Mouse (Mus musculus) heart, embryonic 13.5 days (tissue): ENCODE measurements around the gene Poll. TPM values are rescaled to one million over a fixed set of nuclear protein-coding genes. Genes with fewer than 3 reads are reported as not detected.

Experiments used
- ATAC-seq: fragments of 200-750 bp; cut with Nextera tagmentation; 2 replicates; pipeline ENCODE4 v1.8.0; 2017; ENCODE audit warnings: moderate TSS enrichment; ENCODE audit not compliant: insufficient number of reproducible peaks, low FRiP score, low TSS enrichment; ENCODE audit errors: extremely low read depth
- H3K27ac ChIP-seq: fragments of 300-500 bp; sonication (generic); replicated peaks from 2 replicates; pipeline ENCODE4 v1.5.1; 2015; ENCODE audit warnings: moderate library complexity, mild to moderate bottlenecking, inconsistent platforms
- H3K27me3 ChIP-seq: fragments of 300-500 bp; sonication (generic); replicated peaks from 2 replicates; pipeline ENCODE4 v1.6.1; 2015; ENCODE audit warnings: mild to moderate bottlenecking, inconsistent platforms
- H3K36me3 ChIP-seq: fragments of 300-500 bp; sonication (generic); 2 replicates; pipeline ENCODE4 v1.6.1; 2015; ENCODE audit warnings: mild to moderate bottlenecking, inconsistent platforms
- H3K4me1 ChIP-seq: fragments of 300-500 bp; sonication (generic); 2 replicates; pipeline ENCODE4 v1.6.1; 2015; ENCODE audit warnings: inconsistent platforms
- H3K4me2 ChIP-seq: fragments of 300-500 bp; sonication (generic); 2 replicates; pipeline ENCODE4 v1.6.1; 2015; ENCODE audit warnings: inconsistent platforms, mild to moderate bottlenecking, moderate library complexity
- H3K4me3 ChIP-seq: fragments of 300-500 bp; sonication (generic); 2 replicates; pipeline ENCODE4 v1.5.1; 2015; ENCODE audit warnings: moderate library complexity, mild to moderate bottlenecking, inconsistent platforms
- H3K9ac ChIP-seq: fragments of 300-500 bp; sonication (generic); 2 replicates; pipeline ENCODE4 v1.6.1; 2015; ENCODE audit warnings: inconsistent platforms, mild to moderate bottlenecking, moderate library complexity
- H3K9me3 ChIP-seq: fragments of 300-500 bp; sonication (generic); 2 replicates; pipeline ENCODE4 v1.6.1; 2016; ENCODE audit warnings: inconsistent platforms
- WGBS: fragments of 180-500 bp; shearing (Covaris S2); methylation state at CpG from one replicate; pipeline ENCODE4 v1.1.7; 2015; ENCODE audit warnings: mixed read lengths; 5-methylcytosine and 5-hydroxymethylcytosine counted together
- polyA plus RNA-seq: library from polyadenylated mRNA; unstranded; fragments of >200 nt; fragmentation: Nextera tagmentation; extraction: Ambion mirVana; gene quantifications from 2 replicates; pipeline ENCODE4 v1.2.1, GENCODE M21; 2015

Gene Poll
- polyA plus RNA-seq, 1 experiment from 2014 or later, result 13.2 TPM

GRCm38 (mm10) chr19:45591704-45592103 lies 31.4 kb upstream of the Poll start:
- H3K9me3 ChIP-seq, result no peaks in the 10 kb centered on the region
- H3K4me2 ChIP-seq, result no peak overlapping the region
- H3K36me3 ChIP-seq, result peaks cover 28% of the 10 kb centered on the region
- peak overlapping the region; percentile 39; the same call in 1 of the 2 replicates for H3K27ac ChIP-seq
- peaks cover 14% of the 10 kb centered on the region for H3K4me1 ChIP-seq
- H3K9ac ChIP-seq, result 0 out of 2 replicates have a peak overlapping the region, but pooled peaks have one; percentile 47
- no peak for ATAC-seq
- H3K27me3 ChIP-seq, result no peaks in the 10 kb centered on the region
- H3K4me3 ChIP-seq, result no peak overlapping the region
- 77% methylated on average over 7 of the region's 7 CpGs for WGBS

- 89% methylated on average over 6 of the region's 6 CpGs for WGBS
- Histone ChIP-seq H3K27ac (no peak overlapping the region), H3K27me3 (no peaks in the 10 kb centered on the region), H3K4me2 (no peak overlapping the region), H3K9ac (no peak overlapping the region), H3K4me3 (no peak overlapping the region), H3K36me3 (peaks cover 28% of the 10 kb centered on the region), H3K9me3 (no peaks in the 10 kb centered on the region), H3K4me1 (peaks cover 17% of the 10 kb centered on the region)
- no peak for ATAC-seq
Measured at GRCm38 (mm10) chr19:45589761-45590160, 29.4 kb upstream of the Poll start.

DNA sequence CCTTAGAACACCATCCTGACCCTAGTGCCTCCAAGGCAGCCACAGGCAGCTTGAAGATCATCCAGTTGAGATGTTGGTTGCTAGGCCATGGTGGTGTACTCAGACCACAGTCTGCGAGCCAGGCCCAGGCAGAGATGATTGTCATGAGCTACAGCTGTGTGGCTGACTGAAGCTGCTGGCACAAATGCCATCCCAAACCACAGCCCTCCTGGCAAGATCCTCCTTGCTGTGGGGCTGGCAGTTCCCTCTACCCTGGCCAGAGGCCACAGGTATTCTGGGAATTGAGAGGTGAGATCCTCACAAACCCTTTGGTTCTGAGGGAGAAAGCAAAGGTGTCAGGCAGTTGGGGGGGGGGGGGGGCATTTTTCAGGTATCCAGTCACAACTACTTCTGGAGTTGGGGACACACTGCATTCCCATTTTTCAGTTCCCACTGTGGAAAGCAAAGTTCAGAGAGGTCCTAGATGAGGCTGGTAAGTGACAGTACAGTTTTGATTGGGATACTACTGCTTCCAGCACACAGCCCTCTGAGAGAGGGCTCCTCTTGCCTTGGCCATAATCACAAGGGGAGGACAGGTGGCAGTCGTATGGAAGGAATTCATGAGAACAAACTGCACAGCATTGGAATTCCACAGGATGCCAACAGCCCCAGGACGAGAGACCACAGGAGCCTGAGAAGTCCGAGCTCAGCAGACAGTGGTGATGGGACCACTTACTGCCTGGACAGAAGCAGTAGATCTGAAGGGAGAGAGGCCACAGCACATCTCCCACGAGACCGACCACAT lies 27.4 kb upstream of the Poll start:
- Histone ChIP-seq H3K9me3 (no peaks in the 10 kb centered on the region), H3K4me1 (peaks cover 17% of the 10 kb centered on the region), H3K27ac (no peak overlapping the region), H3K4me2 (no peak overlapping the region), H3K27me3 (no peaks in the 10 kb centered on the region), H3K9ac (no peak overlapping the region), H3K4me3 (no peak overlapping the region), H3K36me3 (peaks cover 32% of the 10 kb centered on the region)
- no peak for ATAC-seq
- 65% methylated on average over 6 of the region's 6 CpGs for WGBS

GRCm38 (mm10) chr19:45586850-45587249 lies 26.5 kb upstream of the Poll start:
- no peaks in the 10 kb centered on the region for H3K27me3 ChIP-seq
- no peak overlapping the region for H3K27ac ChIP-seq
- H3K9me3 ChIP-seq, result no peaks in the 10 kb centered on the region
- no peak overlapping the region for H3K4me2 ChIP-seq
- no peak for ATAC-seq
- WGBS, result 43% methylated on average over 3 of the region's 3 CpGs
- H3K4me3 ChIP-seq, result no peak overlapping the region
- peaks cover 23% of the 10 kb centered on the region for H3K4me1 ChIP-seq
- no peak overlapping the region for H3K9ac ChIP-seq
- H3K36me3 ChIP-seq, result peaks cover 32% of the 10 kb centered on the region

DNA sequence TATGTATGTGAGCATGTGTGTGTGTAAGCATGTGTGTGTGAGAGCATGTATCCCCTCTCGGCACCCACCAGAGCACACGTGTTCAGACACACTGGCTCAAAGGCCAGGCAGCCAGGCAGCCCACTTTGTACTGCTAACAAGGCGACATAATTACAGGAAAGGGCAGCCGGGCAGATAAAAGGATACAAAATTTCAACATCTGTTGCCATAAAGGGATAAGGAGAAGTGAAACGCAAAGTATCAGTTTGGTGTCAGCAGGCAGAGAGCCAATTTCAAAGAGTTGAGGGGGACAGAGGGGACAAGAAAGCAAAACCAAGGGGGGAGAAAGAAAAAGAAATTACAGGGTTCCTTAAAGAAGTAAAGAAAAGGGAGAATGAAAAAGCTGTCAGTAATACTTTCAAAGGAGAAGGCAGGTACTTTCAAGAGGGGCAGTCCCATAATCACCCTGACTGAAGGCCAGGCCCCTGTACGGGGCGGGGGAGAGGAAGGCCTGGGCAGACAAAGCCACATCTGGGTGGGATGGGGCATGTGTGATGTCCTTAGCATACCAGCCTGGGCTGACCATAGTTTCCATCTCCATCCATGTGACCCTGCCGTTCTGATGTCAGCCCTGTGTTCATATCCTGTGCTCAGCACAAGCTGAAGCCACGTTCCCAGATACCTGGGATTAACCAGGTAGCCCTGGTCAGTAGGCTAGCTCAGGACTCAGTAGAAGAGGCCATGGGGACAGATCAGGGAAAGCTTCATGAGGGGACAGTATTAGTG lies 24.7 kb upstream of the Poll start:
- 64% methylated on average over 9 of the region's 9 CpGs for WGBS
- Histone ChIP-seq H3K27ac (no peak overlapping the region), H3K4me3 (no peak overlapping the region), H3K9ac (no peak overlapping the region), H3K9me3 (peaks cover 3% of the 10 kb centered on the region; the same call in 1 of the 2 replicates), H3K27me3 (no peaks in the 10 kb centered on the region), H3K36me3 (peaks cover 30% of the 10 kb centered on the region), H3K4me2 (no peak overlapping the region), H3K4me1 (peaks cover 25% of the 10 kb centered on the region)
- ATAC-seq, result no peak

GRCm38 (mm10) chr19:45583136-45583535 lies 22.8 kb upstream of the Poll start:
- Histone ChIP-seq H3K9ac (no peak overlapping the region), H3K4me3 (no peak overlapping the region), H3K9me3 (peaks cover 3% of the 10 kb centered on the region; the same call in 1 of the 2 replicates), H3K27ac (no peak overlapping the region), H3K36me3 (peaks cover 33% of the 10 kb centered on the region), H3K27me3 (no peaks in the 10 kb centered on the region), H3K4me2 (no peak overlapping the region), H3K4me1 (peaks cover 37% of the 10 kb centered on the region)
- no peak for ATAC-seq
- WGBS, result 84% methylated on average over 6 of the region's 6 CpGs

DNA sequence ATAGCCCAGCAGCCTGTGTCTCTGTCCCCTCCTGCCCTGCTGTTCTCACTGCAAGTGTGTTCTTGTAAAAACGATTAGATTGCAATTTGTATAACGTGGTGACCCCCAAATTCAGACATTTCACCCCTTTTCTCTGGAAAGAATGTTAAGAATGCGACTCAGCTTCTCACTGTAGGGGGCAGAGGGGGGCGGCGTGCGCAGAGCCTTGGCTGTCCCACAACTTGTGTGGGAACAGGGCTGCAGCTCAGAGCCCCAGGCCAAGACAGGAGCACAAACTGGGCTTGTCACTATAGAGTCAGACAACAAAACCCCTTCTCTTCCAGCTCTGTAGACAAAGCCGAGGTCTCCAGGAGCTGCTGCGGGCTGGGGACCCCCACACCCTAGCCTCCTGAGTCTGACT lies 21.8 kb upstream of the Poll start:
- Histone ChIP-seq H3K4me2 (no peak overlapping the region), H3K9ac (0 out of 2 replicates have a peak overlapping the region, but pooled peaks have one; percentile 25), H3K27ac (no peak overlapping the region), H3K4me1 (peaks cover 39% of the 10 kb centered on the region), H3K9me3 (peaks cover 3% of the 10 kb centered on the region; the same call in 1 of the 2 replicates), H3K36me3 (peaks cover 39% of the 10 kb centered on the region), H3K27me3 (no peaks in the 10 kb centered on the region), H3K4me3 (no peak overlapping the region)
- ATAC-seq, result no peak
- 34% methylated on average over 8 of the region's 8 CpGs for WGBS

GRCm38 (mm10) chr19:45581257-45581656 lies 20.9 kb upstream of the Poll start:
- Histone ChIP-seq H3K9ac (no peak overlapping the region), H3K27ac (no peak overlapping the region), H3K4me1 (peaks cover 44% of the 10 kb centered on the region), H3K4me2 (no peak overlapping the region), H3K36me3 (peaks cover 45% of the 10 kb centered on the region), H3K27me3 (no peaks in the 10 kb centered on the region), H3K4me3 (no peak overlapping the region), H3K9me3 (peaks cover 3% of the 10 kb centered on the region; the same call in 1 of the 2 replicates)
- no peak for ATAC-seq
- 66% methylated on average over 3 of the region's 3 CpGs for WGBS

GRCm38 (mm10) chr19:45580235-45580634 lies 19.9 kb upstream of the Poll start:
- Histone ChIP-seq H3K4me1 (peaks cover 51% of the 10 kb centered on the region), H3K4me2 (no peak overlapping the region), H3K27ac (no peak overlapping the region), H3K9ac (no peak overlapping the region), H3K9me3 (peaks cover 3% of the 10 kb centered on the region; the same call in 1 of the 2 replicates), H3K36me3 (peaks cover 45% of the 10 kb centered on the region), H3K27me3 (no peaks in the 10 kb centered on the region), H3K4me3 (no peak overlapping the region)
- ATAC-seq, result no peak
- 66% methylated on average over 12 of the region's 12 CpGs for WGBS

DNA sequence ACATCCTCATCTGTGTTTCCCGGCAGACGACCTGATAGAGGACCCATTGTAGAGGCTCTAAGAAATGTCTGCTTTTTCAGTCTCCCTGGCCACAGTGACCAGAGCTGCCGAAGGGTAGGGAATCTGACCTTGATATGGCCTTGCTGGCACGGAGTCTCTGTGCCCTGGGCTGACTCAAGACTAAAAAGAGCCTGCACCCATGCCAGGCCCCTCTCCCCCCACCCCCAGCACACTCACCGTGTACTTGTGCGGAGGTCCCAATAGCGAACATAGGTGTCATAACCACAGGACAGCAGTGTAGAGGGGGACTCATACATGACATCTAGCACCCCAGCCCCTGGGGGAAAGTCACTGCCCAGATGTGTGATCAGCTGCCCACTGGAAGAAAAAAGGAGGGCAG lies 19.1 kb upstream of the Poll start:
- Histone ChIP-seq H3K9ac (peak overlapping the region; percentile 47), H3K9me3 (peaks cover 3% of the 10 kb centered on the region; the same call in 1 of the 2 replicates), H3K27ac (no peak overlapping the region), H3K4me1 (peaks cover 57% of the 10 kb centered on the region), H3K36me3 (peaks cover 45% of the 10 kb centered on the region), H3K4me3 (no peak overlapping the region), H3K27me3 (no peaks in the 10 kb centered on the region), H3K4me2 (no peak overlapping the region)
- WGBS, result 61% methylated on average over 7 of the region's 7 CpGs
- ATAC-seq, result no peak

DNA sequence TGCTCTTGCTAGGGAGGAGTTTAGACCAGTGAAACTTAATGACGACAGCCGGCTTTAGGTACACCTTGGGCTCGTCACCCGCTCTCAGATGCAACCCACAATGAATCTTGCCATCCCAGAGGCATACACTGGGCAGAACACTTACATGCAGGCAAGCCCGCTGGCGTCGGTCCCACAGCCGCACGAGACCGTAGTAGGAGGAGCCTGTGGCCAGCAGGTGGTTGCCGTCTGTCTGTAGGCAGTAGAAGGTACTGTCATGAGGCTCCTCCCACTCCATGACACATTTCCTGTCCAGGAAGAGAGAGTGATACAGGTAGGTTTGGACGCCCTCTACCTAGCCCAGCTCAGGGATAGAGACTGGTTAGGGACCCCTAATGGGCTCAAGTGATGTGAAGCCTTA lies 18.6 kb upstream of the Poll start:
- peaks cover 62% of the 10 kb centered on the region for H3K4me1 ChIP-seq
- 76% methylated on average over 12 of the region's 12 CpGs for WGBS
- no peak overlapping the region for H3K27ac ChIP-seq
- no peak for ATAC-seq
- H3K27me3 ChIP-seq, result no peaks in the 10 kb centered on the region
- H3K9ac ChIP-seq, result peak overlapping the region; percentile 47; the same call in 1 of the 2 replicates
- H3K9me3 ChIP-seq, result peaks cover 3% of the 10 kb centered on the region; the same call in 1 of the 2 replicates
- H3K36me3 ChIP-seq, result peaks cover 45% of the 10 kb centered on the region
- no peak overlapping the region for H3K4me3 ChIP-seq
- H3K4me2 ChIP-seq, result no peak overlapping the region
